Mouse (Mus musculus) kidney, adult 8-10 months (tissue): ENCODE results near the gene Tgm2.

Experiments used
- DNase-seq, 2 experiments: peaks; one replicate each; pipeline ENCODE4 v3.0.0; 2022

The Tgm2 gene

GRCm38 (mm10) chr2:158139628-158140027 is 6.6 kb downstream of the Tgm2 start:
- no peak for DNase-seq

GRCm38 (mm10) chr2:158138778-158139177 is 7.5 kb downstream of the Tgm2 start:
- no peak for DNase-seq

GRCm38 (mm10) chr2:158137771-158138170 is 8.5 kb downstream of the Tgm2 start:
- no peak for DNase-seq

GRCm38 (mm10) chr2:158136205-158136604 is 10.0 kb downstream of the Tgm2 start:
- DNase-seq, result peak; percentile 64 to 74

- DNase-seq, result no peak
These were observed 13.2 kb downstream of the Tgm2 start for GRCm38 (mm10) chr2:158133050-158133449.

- no peak for DNase-seq
These were observed 13.9 kb downstream of the Tgm2 start for GRCm38 (mm10) chr2:158132320-158132719.

GRCm38 (mm10) chr2:158131197-158131835 is 14.9 kb downstream of the Tgm2 start:
- DNase-seq, result no peak

- DNase-seq, result peak; percentile 97 to 98
These were observed 15.7 kb downstream of the Tgm2 start for GRCm38 (mm10) chr2:158130391-158130986.

- DNase-seq, result peak; percentile 57 to 65
These were observed 16.8 kb downstream of the Tgm2 start for GRCm38 (mm10) chr2:158129291-158130002.

- no peak for DNase-seq
These were observed 17.6 kb downstream of the Tgm2 start for GRCm38 (mm10) chr2:158128461-158129130.

GRCm38 (mm10) chr2:158127872-158128271 is 18.4 kb downstream of the Tgm2 start:
- DNase-seq, result no peak

- no peak for DNase-seq
These were observed 19.0 kb downstream of the Tgm2 start for GRCm38 (mm10) chr2:158127245-158127644.

GRCm38 (mm10) chr2:158122814-158123213 is 23.4 kb downstream of the Tgm2 start:
- DNase-seq, result peak; percentile 83

GRCm38 (mm10) chr2:158121645-158122326 is 24.4 kb downstream of the Tgm2 start:
- DNase-seq, result peak; percentile 83 to 86

- DNase-seq, result no peak
These were observed 25.4 kb downstream of the Tgm2 start for GRCm38 (mm10) chr2:158120868-158121267.

GRCm38 (mm10) chr2:158120211-158120610 is 26.0 kb downstream of the Tgm2 start:
- DNase-seq, result no peak

- DNase-seq, result no peak
These were observed 27.1 kb downstream of the Tgm2 start for GRCm38 (mm10) chr2:158119145-158119544.

- no peak for DNase-seq
These were observed 29.6 kb downstream of the Tgm2 start for GRCm38 (mm10) chr2:158116653-158117052.

- no peak for DNase-seq
These were observed 30.3 kb downstream of the Tgm2 start for GRCm38 (mm10) chr2:158115838-158116453.

GRCm38 (mm10) chr2:158114931-158115330 is 31.3 kb downstream of the Tgm2 start:
- no peak for DNase-seq

GRCm38 (mm10) chr2:158113591-158114257 is 32.5 kb downstream of the Tgm2 start:
- DNase-seq, result peak; percentile 95

GRCm38 (mm10) chr2:158109516-158109915 is 36.7 kb downstream of the Tgm2 start:
- DNase-seq, result no peak
